Mouse (Mus musculus) ES-E14 (cell line): Measurements from ENCODE around the gene Orm1. TPM values are rescaled to one million over a fixed set of nuclear protein-coding genes. Genes with fewer than 3 reads are reported as not detected.

Source experiments
- DNase-seq: peaks from one replicate; pipeline ENCODE4 v3.0.0-alpha.2; 2013; ENCODE audit warnings: low read depth, low spot score
- H3K27ac ChIP-seq: 2 replicates; pipeline ENCODE4 v1.5.1; 2012; ENCODE audit warnings: low read depth, mild to moderate bottlenecking, low read length, moderate library complexity, mixed read lengths; ENCODE audit not compliant: poor library complexity, insufficient read depth, severe bottlenecking
- H3K36me3 ChIP-seq: 2 replicates; pipeline ENCODE4 v1.6.1; 2012; ENCODE audit warnings: mild to moderate bottlenecking, low read length, moderate library complexity, mixed read lengths; ENCODE audit not compliant: control insufficient read depth, poor library complexity, insufficient read depth, severe bottlenecking
- H3K4me1 ChIP-seq, 2 experiments: fragments of 150-350 bp in 1 of 2; sonication (generic) in 1 of 2; 2 replicates each; pipeline ENCODE4 v1.6.1; 2012; ENCODE audit warnings: low read length in 2 of 2, mild to moderate bottlenecking in 1 of 2, mixed read lengths in 1 of 2; ENCODE audit not compliant: control insufficient read depth in 2 of 2, insufficient read depth in 2 of 2, poor library complexity in 1 of 2
- H3K4me3 ChIP-seq, 2 experiments: fragments of 150-350 bp in 1 of 2; sonication (generic) in 1 of 2; 2 replicates each; pipeline ENCODE4 v1.5.1; 2012; ENCODE audit warnings: low read length in 2 of 2, low read depth in 1 of 2, mild to moderate bottlenecking in 1 of 2, mixed read lengths in 1 of 2; ENCODE audit not compliant: insufficient read depth in 1 of 2, poor library complexity in 1 of 2, severe bottlenecking in 1 of 2
- H3K9ac ChIP-seq: 2 replicates; pipeline ENCODE4 v1.6.1; 2012; ENCODE audit warnings: low read depth, mild to moderate bottlenecking, low read length, mixed read lengths; ENCODE audit not compliant: poor library complexity, insufficient read depth, severe bottlenecking
- H3K9me3 ChIP-seq: fragments of 150-350 bp; sonication (generic); 2 replicates; pipeline ENCODE4 v1.6.1; 2012; ENCODE audit warnings: low read depth, mild to moderate bottlenecking, low read length; ENCODE audit not compliant: control insufficient read depth, insufficient read depth
- CHD2 ChIP-seq: IDR thresholded peaks from 2 replicates; pipeline ENCODE4 v1.6.1; 2014; ENCODE audit warnings: mild to moderate bottlenecking, low read depth, low read length, inconsistent platforms
- HCFC1 ChIP-seq: IDR thresholded peaks from 2 replicates; pipeline ENCODE4 v1.6.1; 2012; ENCODE audit warnings: low read length, inconsistent platforms, borderline replicate concordance; ENCODE audit not compliant: insufficient read depth
- MAFK ChIP-seq: IDR thresholded peaks from 2 replicates; pipeline ENCODE4 v1.6.1; 2014; ENCODE audit warnings: mild to moderate bottlenecking, low read depth, low read length, inconsistent platforms; ENCODE audit not compliant: insufficient read depth
- ZC3H11A ChIP-seq: IDR thresholded peaks from 2 replicates; pipeline ENCODE4 v1.6.1; 2012; ENCODE audit warnings: low read depth, mild to moderate bottlenecking, inconsistent platforms, low read length, borderline replicate concordance
- ZNF384 ChIP-seq: IDR thresholded peaks from 2 replicates; pipeline ENCODE4 v1.6.1; 2012; ENCODE audit warnings: low read depth, low read length, inconsistent platforms
- in situ Hi-C, 2 experiments: fragments of 600-800 bp; cut with MboI; formaldehyde crosslinking; loops; one replicate each; pipeline ENCODE4 v1.15.1; 2025; ENCODE audit warnings: low sequenced_read_pairs in 2 of 2, inconsistent platforms in 1 of 2; ENCODE audit not compliant: unreplicated experiment in 2 of 2
- total RNA-seq: library from RNA; depleted of rRNA; stranded (reverse); fragments of 300-350 nt; gene quantifications from 2 replicates; pipeline ENCODE4 v1.2.3, GENCODE M21; 2012

Orm1 gene
- total RNA-seq, 1 experiment = not detected

DNA sequence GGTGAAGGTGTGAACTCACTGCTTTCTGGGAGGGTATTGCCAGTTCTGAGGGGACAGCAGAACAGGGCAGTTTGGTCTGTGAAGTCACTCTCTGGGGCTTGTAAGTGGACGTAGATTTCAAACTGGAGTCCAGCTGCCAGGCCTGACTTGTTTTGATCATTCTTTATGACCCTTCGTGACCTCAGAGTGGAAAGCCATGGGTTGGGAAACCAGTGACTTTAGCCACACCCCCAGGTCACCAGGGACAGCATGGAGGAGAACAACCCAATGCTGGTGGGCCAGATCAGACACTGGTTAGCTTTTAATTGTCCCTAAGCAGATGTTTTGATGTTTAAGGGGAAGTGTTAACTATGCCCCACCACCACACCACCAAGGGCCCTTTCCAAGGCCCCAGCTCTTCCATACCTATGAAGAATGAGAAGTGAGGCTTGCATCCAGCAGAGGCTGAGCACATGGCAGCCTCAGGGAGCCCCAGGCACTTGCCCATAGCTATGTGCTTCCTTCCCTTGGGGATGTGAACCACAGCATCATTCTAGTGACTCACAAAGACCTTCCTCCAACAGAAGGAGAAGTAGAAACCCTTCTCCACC, 12.7 kb downstream of the Orm1 start:
- no peaks in the 10 kb centered on the region for H3K36me3 ChIP-seq
- TF ChIP-seq MAFK (no peak), ZC3H11A (no peak), HCFC1 (no peak), ZNF384 (no peak), CHD2 (no peak)
- H3K4me1 ChIP-seq = no peaks in the 10 kb centered on the region
- no peak for DNase-seq
- H3K9me3 ChIP-seq = no peaks in the 10 kb centered on the region
- H3K4me3 ChIP-seq = no peak overlapping the region
- H3K27ac ChIP-seq = no peak overlapping the region
- H3K9ac ChIP-seq = no peak overlapping the region
- in situ Hi-C loops = no loop called here

DNA sequence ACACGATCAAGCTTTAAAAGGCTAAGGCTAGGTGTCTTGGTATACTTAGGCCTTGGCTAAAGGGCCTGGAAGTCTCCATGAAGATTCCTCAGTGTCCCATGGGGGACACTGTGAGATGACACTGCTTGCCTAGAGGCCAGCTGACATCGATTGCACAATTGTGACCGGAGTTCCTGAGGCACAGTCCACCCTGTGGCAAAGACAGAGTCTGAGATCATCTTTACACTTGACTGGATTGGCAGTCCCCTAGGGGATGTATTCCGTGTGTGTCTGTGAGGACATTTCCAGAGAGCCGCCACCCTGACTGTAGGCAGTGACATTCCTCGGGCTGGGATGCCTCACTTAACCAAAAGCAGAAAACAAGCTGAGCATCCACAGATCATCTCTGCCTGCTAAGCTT, 15.5 kb downstream of the Orm1 start:
- Histone ChIP-seq H3K36me3 (no peaks in the 10 kb centered on the region), H3K4me3 (no peak overlapping the region), H3K27ac (no peak overlapping the region), H3K4me1 (peaks cover 0 to 2% of the 10 kb centered on the region in 2 experiments; a peak in 1 of 4 replicates), H3K9ac (no peak overlapping the region), H3K9me3 (no peaks in the 10 kb centered on the region)
- TF ChIP-seq MAFK (no peak), HCFC1 (no peak), ZC3H11A (no peak), ZNF384 (no peak), CHD2 (no peak)
- DNase-seq = no peak
- in situ Hi-C loops = no loop called here

DNA sequence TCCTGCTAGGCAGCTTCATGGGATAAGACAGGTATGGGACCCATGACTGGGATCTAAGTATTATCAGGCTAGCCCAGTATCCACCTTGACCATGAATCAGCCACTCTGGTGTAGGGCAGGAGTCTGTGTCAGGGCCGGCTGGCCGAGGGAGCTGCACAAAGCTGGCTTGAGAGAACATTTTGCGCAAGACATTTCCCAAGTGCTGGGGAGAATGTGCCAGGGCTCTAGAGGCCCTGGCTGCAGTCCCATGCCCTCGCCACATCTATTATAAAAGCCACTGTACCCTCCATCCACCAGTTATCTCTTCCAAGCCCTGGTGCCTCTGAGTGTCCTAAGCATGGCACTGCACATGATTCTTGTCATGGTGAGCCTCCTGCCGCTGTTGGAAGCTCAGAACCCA, 17.8 kb downstream of the Orm1 start, which contains the start of gene Orm2:
Gene Orm2 (plus strand): TSS at position 300 of the 400 bp plus-strand sequence.
- DNase-seq = no peak
- no peaks in the 10 kb centered on the region for H3K36me3 ChIP-seq
- no peak within 1 kb of the TSS for H3K9ac ChIP-seq
- in situ Hi-C loops = no loop called here
- TF ChIP-seq CHD2 = no peak
- no peak for TF ChIP-seq ZNF384
- no peak for TF ChIP-seq ZC3H11A
- no peak for TF ChIP-seq HCFC1
- TF ChIP-seq MAFK = no peak
- no peak within 1 kb of the TSS for H3K4me3 ChIP-seq
- no peak within 1 kb of the TSS for H3K27ac ChIP-seq
- peaks cover 0 to 2% of the 10 kb centered on the region in 2 experiments; a peak in 1 of 4 replicates for H3K4me1 ChIP-seq
- no peaks in the 10 kb centered on the region for H3K9me3 ChIP-seq

DNA sequence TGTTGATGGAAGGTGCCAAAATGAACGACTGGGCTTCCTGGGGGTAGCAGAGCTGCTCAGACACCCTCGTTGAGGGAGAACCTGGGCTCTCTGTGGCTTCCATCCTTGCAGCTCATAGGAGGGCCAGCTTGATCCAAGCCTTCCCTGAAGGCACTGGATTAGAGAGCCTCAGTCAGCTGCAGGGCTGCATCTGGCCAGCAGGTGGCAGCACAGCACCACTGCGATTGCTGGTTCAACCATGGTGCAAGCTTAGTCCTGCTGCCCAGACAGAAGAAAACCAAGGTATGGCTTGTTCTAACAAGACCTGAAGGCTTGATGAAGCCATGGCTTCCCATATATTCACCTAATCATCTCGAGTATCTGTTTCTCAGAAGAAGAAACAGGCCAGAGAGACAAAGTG, 24.2 kb downstream of the Orm1 start:
- in situ Hi-C loops = no loop called here
- TF ChIP-seq ZNF384 (no peak), CHD2 (no peak), ZC3H11A (peak; percentile 65; the same call in 1 of the 2 replicates), MAFK (no peak), HCFC1 (no peak)
- DNase-seq = peak; percentile 52
- Histone ChIP-seq H3K9me3 (no peaks in the 10 kb centered on the region), H3K9ac (no peak overlapping the region), H3K4me3 (no peak overlapping the region), H3K4me1 (peaks cover 0 to 2% of the 10 kb centered on the region in 2 experiments; a peak in 1 of 4 replicates), H3K27ac (no peak overlapping the region), H3K36me3 (no peaks in the 10 kb centered on the region; the same call in 1 of the 2 replicates)
